Mouse (Mus musculus) forebrain, postnatal 0 days (tissue): Measurements from ENCODE around the gene Fxyd1. TPM values are rescaled to one million over a fixed set of nuclear protein-coding genes. Genes with fewer than 3 reads are reported as not detected.

ENCODE experiments used
- ATAC-seq: fragments of 200-750 bp; cut with Nextera tagmentation; 2 replicates; pipeline ENCODE4 v1.8.0; 2017; ENCODE audit warnings: mild to moderate bottlenecking, moderate library complexity
- DNase-seq: peaks from one replicate; pipeline ENCODE4 v3.0.0-alpha.2; 2015
- H3K27ac ChIP-seq: fragments of 300-500 bp; sonication (generic); 2 replicates; pipeline ENCODE4 v1.5.1; 2014; ENCODE audit warnings: low read depth, mild to moderate bottlenecking, antibody characterized with exemption, low read length, moderate library complexity, mixed read lengths
- H3K27me3 ChIP-seq: fragments of 300-500 bp; sonication (generic); 2 replicates; pipeline ENCODE4 v1.6.1; 2014; ENCODE audit warnings: mild to moderate bottlenecking, low read length, mixed read lengths; ENCODE audit not compliant: insufficient read depth
- H3K36me3 ChIP-seq: fragments of 300-500 bp; sonication (generic); 2 replicates; pipeline ENCODE4 v1.6.1; 2014; ENCODE audit warnings: mild to moderate bottlenecking, moderate library complexity; ENCODE audit not compliant: insufficient read depth
- H3K4me1 ChIP-seq: fragments of 300-500 bp; sonication (generic); 2 replicates; pipeline ENCODE4 v1.6.1; 2014; ENCODE audit warnings: antibody characterized with exemption; ENCODE audit not compliant: insufficient read depth
- H3K4me2 ChIP-seq: fragments of 300-500 bp; sonication (generic); 2 replicates; pipeline ENCODE4 v1.6.1; 2014; ENCODE audit warnings: low read depth, mild to moderate bottlenecking, moderate library complexity
- H3K4me3 ChIP-seq: fragments of 300-500 bp; sonication (generic); 2 replicates; pipeline ENCODE4 v1.5.1; 2014; ENCODE audit warnings: low read depth, low read length, mixed read lengths
- H3K9ac ChIP-seq: fragments of 300-500 bp; sonication (generic); 2 replicates; pipeline ENCODE4 v1.6.1; 2014; ENCODE audit warnings: mild to moderate bottlenecking
- H3K9me3 ChIP-seq: fragments of 300-500 bp; sonication (generic); 2 replicates; pipeline ENCODE4 v1.6.1; 2016; ENCODE audit warnings: low read length
- CTCF ChIP-seq: sonication (generic); IDR thresholded peaks from 2 replicates; pipeline ENCODE4 v1.5.1; 2016; ENCODE audit warnings: antibody characterized with exemption, control low read depth, low read depth
- WGBS: fragments of 180-500 bp; shearing (Covaris S2); extraction: QIAGEN DNeasy Blood & Tissue Kit; methylation state at CpG from one replicate; pipeline ENCODE4 v1.1.7; 2014; 5-methylcytosine and 5-hydroxymethylcytosine counted together
- polyA plus RNA-seq: library from polyadenylated mRNA; unstranded; fragments of >200 nt; fragmentation: Nextera tagmentation; extraction: Ambion mirVana; gene quantifications from 2 replicates; pipeline ENCODE4 v1.2.1, GENCODE M21; 2015
- total RNA-seq: library from RNA; depleted of rRNA; stranded (reverse); fragments of >200 nt; gene quantifications from 2 replicates; pipeline ENCODE4 v1.2.3, GENCODE M21; 2014

The Fxyd1 gene
- total and polyA plus RNA-seq, 2 experiments from 2014 or later = 19.5 to 56.8 TPM

DNA sequence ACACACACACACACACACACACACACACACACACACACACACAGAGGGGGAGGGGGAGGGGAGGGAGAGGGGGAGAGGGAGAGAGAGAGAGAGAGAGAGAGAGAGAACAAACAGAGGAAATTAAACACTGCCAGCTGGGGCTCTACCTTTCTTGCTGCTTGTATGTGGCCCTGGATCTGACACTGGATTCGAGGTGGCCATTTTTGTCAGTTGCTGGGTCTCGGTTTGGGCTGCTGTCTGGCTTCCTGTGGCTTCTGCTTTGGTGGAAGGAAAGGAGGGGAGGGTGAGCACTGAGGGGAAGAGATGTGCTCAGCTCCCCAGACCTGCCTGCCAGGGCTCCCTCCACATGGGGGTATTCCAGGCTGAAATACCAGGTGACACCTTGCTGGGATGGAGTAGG is 19.3 kb downstream of the Fxyd1 start:
- ATAC-seq (no peak), DNase-seq (no peak)
- Histone ChIP-seq H3K4me3 (no peak overlapping the region), H3K4me1 (no peaks in the 10 kb centered on the region), H3K36me3 (no peaks in the 10 kb centered on the region), H3K4me2 (no peak overlapping the region), H3K27me3 (peaks cover 7% of the 10 kb centered on the region; the same call in 1 of the 2 replicates), H3K27ac (no peak overlapping the region), H3K9ac (no peak overlapping the region), H3K9me3 (no peaks in the 10 kb centered on the region)
- TF ChIP-seq CTCF = no peak
- WGBS = 70% methylated on average over 2 of the region's 2 CpGs

DNA sequence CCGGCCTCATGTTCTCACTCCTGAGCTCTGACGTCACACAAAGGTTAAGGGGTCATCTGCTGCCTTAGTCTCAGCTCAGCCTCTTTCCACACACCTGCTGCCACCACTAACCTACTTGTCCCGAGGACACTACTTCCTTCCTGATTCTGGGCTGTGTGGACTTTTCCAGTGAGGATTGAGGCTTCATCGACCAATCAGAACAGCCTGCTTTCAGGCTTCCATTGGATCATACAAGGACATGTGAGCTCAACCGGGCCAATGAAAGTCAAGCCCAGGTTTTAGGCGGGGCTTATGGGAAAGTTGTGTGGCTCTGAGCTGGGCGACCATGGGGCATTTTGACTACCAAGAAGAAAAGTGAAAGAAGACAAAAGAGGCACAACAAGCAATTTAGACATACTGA is 20.1 kb downstream of the Fxyd1 start:
- ATAC-seq = no peak
- H3K9ac ChIP-seq = no peak overlapping the region
- peaks cover 4% of the 10 kb centered on the region; the same call in 1 of the 2 replicates for H3K27me3 ChIP-seq
- no peak overlapping the region for H3K27ac ChIP-seq
- no peak overlapping the region for H3K4me3 ChIP-seq
- H3K4me1 ChIP-seq = no peaks in the 10 kb centered on the region
- DNase-seq = no peak
- no peak overlapping the region for H3K4me2 ChIP-seq
- no peaks in the 10 kb centered on the region for H3K9me3 ChIP-seq
- H3K36me3 ChIP-seq = no peaks in the 10 kb centered on the region
- WGBS = 92% methylated on average over 7 of the region's 7 CpGs
- TF ChIP-seq CTCF = no peak

DNA sequence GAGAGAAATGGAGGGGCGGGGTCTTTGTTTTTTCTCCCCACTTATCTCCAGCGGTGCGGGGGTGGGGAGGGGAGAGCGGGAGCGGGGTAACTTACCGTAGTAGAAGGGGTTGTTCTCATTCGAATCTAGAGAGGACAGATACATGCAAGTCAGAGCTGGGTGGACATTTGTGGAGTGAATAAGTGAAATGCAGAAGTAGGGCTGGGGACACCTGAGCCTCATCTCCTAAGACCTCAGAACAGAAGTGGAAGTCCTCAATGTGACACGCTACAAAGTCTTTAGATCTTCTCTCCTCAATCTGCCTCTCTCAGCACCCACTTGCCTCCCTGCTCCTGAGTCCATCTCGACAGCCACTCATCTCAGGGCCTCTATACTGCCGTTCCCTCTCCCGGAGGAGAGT is 21.7 kb downstream of the Fxyd1 start:
- TF ChIP-seq CTCF = no peak
- H3K4me2 ChIP-seq = no peak overlapping the region
- no peaks in the 10 kb centered on the region for H3K4me1 ChIP-seq
- no peaks in the 10 kb centered on the region for H3K36me3 ChIP-seq
- H3K9ac ChIP-seq = no peak overlapping the region
- no peaks in the 10 kb centered on the region for H3K27me3 ChIP-seq
- no peak overlapping the region for H3K27ac ChIP-seq
- no peak overlapping the region for H3K4me3 ChIP-seq
- ATAC-seq (no peak), DNase-seq (no peak)
- H3K9me3 ChIP-seq = no peaks in the 10 kb centered on the region
- WGBS = 81% methylated on average over 11 of the region's 11 CpGs

DNA sequence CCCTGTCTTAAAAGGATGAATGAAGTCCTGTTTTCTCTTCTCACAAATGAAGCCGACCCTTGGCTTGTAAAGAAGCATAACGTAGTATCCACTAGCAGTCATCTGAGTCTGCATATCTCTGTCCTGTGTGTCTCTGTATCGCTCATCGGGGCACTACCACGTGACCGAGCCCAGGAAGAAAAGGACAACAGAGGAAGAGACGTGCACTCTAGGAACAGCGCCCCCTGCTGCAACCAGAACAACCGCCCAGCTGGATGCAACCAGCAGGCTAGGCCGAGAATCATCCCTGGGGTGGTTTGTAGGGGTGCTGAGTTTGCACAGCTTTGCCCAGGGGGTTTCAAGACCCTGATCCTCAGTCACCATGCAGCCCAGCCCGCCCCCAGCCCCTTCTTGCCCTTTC is 22.2 kb downstream of the Fxyd1 start:
- no peaks in the 10 kb centered on the region for H3K36me3 ChIP-seq
- 69% methylated on average over 11 of the region's 11 CpGs for WGBS
- no peak overlapping the region for H3K4me2 ChIP-seq
- no peak for TF ChIP-seq CTCF
- ATAC-seq (no peak), DNase-seq (no peak)
- H3K4me1 ChIP-seq = no peaks in the 10 kb centered on the region
- H3K4me3 ChIP-seq = no peak overlapping the region
- H3K9me3 ChIP-seq = no peaks in the 10 kb centered on the region
- H3K27me3 ChIP-seq = no peaks in the 10 kb centered on the region
- H3K27ac ChIP-seq = no peak overlapping the region
- no peak overlapping the region for H3K9ac ChIP-seq

DNA sequence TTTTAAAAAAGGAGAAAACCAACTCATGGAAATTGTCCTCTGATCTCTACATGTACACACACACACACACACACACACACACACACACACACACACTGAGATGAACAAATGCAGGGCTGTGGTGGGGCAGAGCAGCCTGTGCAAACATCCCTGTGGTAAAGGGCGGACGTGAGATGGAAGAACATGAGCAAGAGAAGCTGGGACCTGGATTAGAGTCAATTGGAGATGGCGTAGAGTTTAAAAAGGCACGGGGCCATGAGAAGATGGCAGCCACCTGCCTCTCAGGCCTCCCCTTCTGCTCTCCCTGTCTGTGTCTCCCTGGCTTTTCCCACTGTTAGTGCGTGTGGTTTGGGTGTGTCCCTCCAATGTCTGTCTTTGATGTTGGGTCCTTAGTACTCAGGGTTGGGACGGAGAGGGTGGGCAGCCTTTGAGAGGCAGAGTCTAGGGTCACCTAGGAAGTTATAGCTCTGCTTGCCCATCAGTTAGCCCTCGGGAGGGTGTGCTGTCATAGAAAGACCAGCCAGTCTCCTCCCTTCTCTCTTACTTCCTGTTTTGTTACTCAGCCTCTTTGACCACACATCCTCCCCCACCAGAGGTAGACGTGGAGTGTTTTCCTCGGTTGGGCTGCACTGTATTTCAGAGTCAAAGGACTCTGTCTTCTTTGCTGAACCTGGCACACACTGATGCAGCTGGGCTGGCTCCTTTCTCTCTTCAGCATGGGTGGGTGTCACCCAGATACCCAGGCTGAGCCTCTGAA is 23.4 kb downstream of the Fxyd1 start:
- WGBS = 75% methylated on average over 9 of the region's 9 CpGs
- Histone ChIP-seq H3K9ac (no peak overlapping the region), H3K36me3 (no peaks in the 10 kb centered on the region), H3K4me1 (no peaks in the 10 kb centered on the region), H3K27ac (no peak overlapping the region), H3K9me3 (no peaks in the 10 kb centered on the region), H3K4me2 (no peak overlapping the region), H3K27me3 (no peaks in the 10 kb centered on the region), H3K4me3 (no peak overlapping the region)
- no peak for ATAC-seq
- no peak for DNase-seq
- TF ChIP-seq CTCF = no peak

DNA sequence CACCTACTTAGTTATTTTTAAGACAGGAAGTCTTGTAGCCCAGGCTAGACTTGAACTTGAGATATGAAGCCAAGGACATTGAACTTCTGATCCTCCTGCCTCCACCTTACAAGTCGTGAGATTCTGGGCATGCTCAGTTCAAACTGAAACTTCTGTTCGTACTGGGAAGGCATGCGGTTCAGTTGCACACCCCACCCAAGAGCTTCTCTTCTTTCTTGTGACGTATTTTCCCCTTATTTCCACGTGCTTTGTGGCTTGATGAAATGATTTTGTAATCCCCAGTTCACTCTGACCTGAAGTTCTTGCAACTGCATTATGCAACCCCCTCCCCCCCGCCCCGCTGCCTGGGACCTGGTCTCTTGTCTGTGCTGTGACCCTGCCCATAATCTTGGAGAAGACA is 25.3 kb downstream of the Fxyd1 start:
- WGBS = 81% methylated on average over 7 of the region's 7 CpGs
- H3K27me3 ChIP-seq = no peaks in the 10 kb centered on the region
- no peak overlapping the region for H3K27ac ChIP-seq
- no peak for ATAC-seq
- no peaks in the 10 kb centered on the region for H3K4me1 ChIP-seq
- TF ChIP-seq CTCF = no peak
- no peaks in the 10 kb centered on the region for H3K9me3 ChIP-seq
- no peak overlapping the region for H3K4me2 ChIP-seq
- DNase-seq = no peak
- no peak overlapping the region for H3K9ac ChIP-seq
- no peaks in the 10 kb centered on the region for H3K36me3 ChIP-seq
- no peak overlapping the region for H3K4me3 ChIP-seq

DNA sequence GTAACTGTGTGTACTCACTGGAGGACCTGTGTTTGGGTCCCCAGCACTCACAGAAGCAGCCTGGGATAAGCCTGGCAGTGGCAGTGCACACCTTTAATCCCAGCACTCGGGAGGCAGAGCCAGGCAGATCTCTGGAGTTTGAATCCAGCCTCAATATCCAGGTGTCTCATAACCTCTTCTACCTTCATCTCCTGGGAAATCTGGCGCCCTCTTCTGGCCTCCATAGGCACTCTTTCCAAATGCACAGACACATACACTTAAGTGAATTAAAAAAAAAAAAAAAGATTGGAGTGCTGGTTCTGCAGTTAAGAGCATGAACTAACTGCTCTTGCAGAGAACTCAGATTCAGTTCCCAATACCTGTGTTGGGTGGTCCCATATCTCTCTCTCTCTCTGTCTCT is 26.3 kb downstream of the Fxyd1 start:
- TF ChIP-seq CTCF = no peak
- DNase-seq = no peak
- H3K9ac ChIP-seq = no peak overlapping the region
- H3K9me3 ChIP-seq = no peaks in the 10 kb centered on the region
- H3K4me3 ChIP-seq = no peak overlapping the region
- H3K27ac ChIP-seq = no peak overlapping the region
- H3K4me1 ChIP-seq = no peaks in the 10 kb centered on the region
- no peak overlapping the region for H3K4me2 ChIP-seq
- no peaks in the 10 kb centered on the region for H3K36me3 ChIP-seq
- no peaks in the 10 kb centered on the region for H3K27me3 ChIP-seq
- ATAC-seq = no peak
- WGBS = 76% methylated on average over 2 of the region's 2 CpGs
